Mouse (Mus musculus): Measurements from ENCODE around the gene Chst14.

GRCm38 (mm10) chr2:118909151-118909550 lies 17.1 kb upstream of the Chst14 start:
- TF ChIP-seq CTCF (IDR thresholded peaks at IDR 0.05; ENCODE audit: control insufficient read depth, insufficient read depth, low read length) (no peak), POLR2A (IDR thresholded peaks at IDR 0.05; ENCODE audit: borderline replicate concordance, control insufficient read depth, low read depth, low read length) (no peak)

Measured in bone marrow, adult 2 months (tissue).